Comparison of ENCODE assay signal across 30 mouse cellular contexts in genomic region chr6:92518438-92518968, GRCm38 (mm10).
DNase-seq lines count a peak whose midpoint lies in the region; ATAC-seq and TF ChIP-seq lines count a peak whose summit lies in the region.
"Had no signal": no experiment of that assay in that cellular context is flagged by ENCODE, and none has a peak within 500 bp of the region (broad histone marks: within the 10 kb centered on the region; RNA-seq: fewer than 3 reads in every experiment).

No protein-coding gene starts in this region.

- no peak overlapping the region for H3K9ac ChIP-seq in intestine, embryonic 14.5 days (ENCODE audit: low read length)
- H3K9ac ChIP-seq in intestine, embryonic 15.5 days = no peak overlapping the region
- H3K9ac ChIP-seq in lung, embryonic 14.5 days = no peak overlapping the region
- H3K9ac ChIP-seq: embryonic facial prominence, embryonic 12.5 days; forebrain, embryonic 12.5 days; hindbrain, embryonic 14.5 days; limb, embryonic 12.5 days; liver, embryonic 13.5 days; midbrain, embryonic 15.5 days; neural tube, embryonic 13.5 days had no signal

- H3K4me1 ChIP-seq in intestine, embryonic 14.5 days (replicated peaks; ENCODE audit: control insufficient read depth, insufficient read depth, low read length) = peaks cover 31% of the 10 kb centered on the region
- H3K4me1 ChIP-seq in intestine, embryonic 15.5 days (replicated peaks) = peaks cover 12% of the 10 kb centered on the region
- H3K4me1 ChIP-seq in lung, embryonic 14.5 days (ENCODE audit: insufficient read depth) = peaks cover 28% of the 10 kb centered on the region
- H3K4me1 ChIP-seq: embryonic facial prominence, embryonic 12.5 days; forebrain, embryonic 12.5 days; liver, embryonic 13.5 days; midbrain, embryonic 15.5 days had no signal

- H3K36me3 ChIP-seq in intestine, embryonic 14.5 days (ENCODE audit: control insufficient read depth, insufficient read depth, low read length) = no peaks in the 10 kb centered on the region
- no peaks in the 10 kb centered on the region for H3K36me3 ChIP-seq in intestine, embryonic 15.5 days
- no peaks in the 10 kb centered on the region for H3K36me3 ChIP-seq in lung, embryonic 14.5 days (ENCODE audit: insufficient read depth)
- H3K36me3 ChIP-seq: embryonic facial prominence, embryonic 12.5 days; forebrain, embryonic 12.5 days; limb, embryonic 12.5 days; liver, embryonic 13.5 days; midbrain, embryonic 15.5 days; neural tube, embryonic 13.5 days had no signal

- no peaks in the 10 kb centered on the region for H3K27me3 ChIP-seq in intestine, embryonic 14.5 days (replicated peaks; ENCODE audit: control insufficient read depth, insufficient read depth, low read length)
- no peaks in the 10 kb centered on the region for H3K27me3 ChIP-seq in intestine, embryonic 15.5 days (replicated peaks)
- no peaks in the 10 kb centered on the region for H3K27me3 ChIP-seq in lung, embryonic 14.5 days (ENCODE audit: insufficient read depth, low read length)
- H3K27me3 ChIP-seq: embryonic facial prominence, embryonic 12.5 days; forebrain, embryonic 12.5 days; limb, embryonic 12.5 days; liver, embryonic 13.5 days; midbrain, embryonic 15.5 days; neural tube, embryonic 13.5 days had no signal

- 57% methylated on average over 6 of the region's 6 CpGs for WGBS in intestine, embryonic 14.5 days
- WGBS in intestine, embryonic 15.5 days = 61% methylated on average over 6 of the region's 6 CpGs
- 65% methylated on average over 6 of the region's 6 CpGs for WGBS in lung, embryonic 14.5 days

- no peak overlapping the region for H3K4me2 ChIP-seq in intestine, embryonic 14.5 days (ENCODE audit: low read length)
- no peak overlapping the region for H3K4me2 ChIP-seq in intestine, embryonic 15.5 days (replicated peaks)
- no peak overlapping the region for H3K4me2 ChIP-seq in lung, embryonic 14.5 days
- H3K4me2 ChIP-seq: embryonic facial prominence, embryonic 12.5 days; forebrain, embryonic 12.5 days; hindbrain, embryonic 14.5 days; limb, embryonic 12.5 days; liver, embryonic 13.5 days; midbrain, embryonic 15.5 days; neural tube, embryonic 13.5 days had no signal

- H3K9me3 ChIP-seq in intestine, embryonic 14.5 days (ENCODE audit: control insufficient read depth, low read length) = no peaks in the 10 kb centered on the region
- H3K9me3 ChIP-seq in intestine, embryonic 15.5 days = no peaks in the 10 kb centered on the region
- H3K9me3 ChIP-seq in lung, embryonic 14.5 days (ENCODE audit: low read depth, low read length) = no peaks in the 10 kb centered on the region
- H3K9me3 ChIP-seq: embryonic facial prominence, embryonic 12.5 days; forebrain, embryonic 12.5 days; limb, embryonic 12.5 days; liver, embryonic 13.5 days; midbrain, embryonic 15.5 days; neural tube, embryonic 13.5 days had no signal

- ATAC-seq in intestine, embryonic 14.5 days (replicated peaks; ENCODE audit: low FRiP score, low TSS enrichment, low read depth) = no peak
- no peak for ATAC-seq in intestine, embryonic 15.5 days
- no peak for ATAC-seq in lung, embryonic 14.5 days (ENCODE audit: insufficient read depth)
- ATAC-seq: activated CD4-positive, CD25-positive, alpha-beta regulatory T cell, adult 4 months; inflammation-experienced regulatory T-cells, adult 6 months; midbrain, embryonic 15.5 days had no signal

- peak; percentile 89 for DNase-seq in heart, adult 11 months
- no peak for DNase-seq in heart, adult 9 months (ENCODE audit: low spot score in 2 of 2)
- DNase-seq in intestine, embryonic 14.5 days (ENCODE audit: low spot score) = no peak
- DNase-seq in lung, embryonic 14.5 days = peak; percentile 29
- no peak for DNase-seq in lung, postnatal 25 days (ENCODE audit: low spot score)
- peak; percentile 45 for DNase-seq in heart, postnatal 4 days
- DNase-seq in urinary bladder, postnatal 4 days (ENCODE audit: low spot score in 2 of 2) = no peak
- DNase-seq: adrenal gland, postnatal 10 days; cerebellum, adult 18-20 months; cerebellum, postnatal 14 days; gastrocnemius, postnatal 25 days; layer of hippocampus, postnatal 36 days; liver, embryonic 13.5 days; lung, adult 2 months; retina, postnatal 1 day; right cerebral cortex, postnatal 25 days; spleen, adult 18-20 months; thymus, adult 2 months; thymus, postnatal 4 days had no signal

- no peak for TF ChIP-seq CTCF in lung, embryonic 14.5 days (IDR thresholded peaks at IDR 0.05; ENCODE audit: low read depth)

- H3K27ac ChIP-seq in intestine, embryonic 14.5 days (ENCODE audit: low read depth) = 0 out of 2 replicates have a peak overlapping the region, but pooled peaks have one; percentile 7
- H3K27ac ChIP-seq in intestine, embryonic 15.5 days = no peak overlapping the region
- no peak overlapping the region for H3K27ac ChIP-seq in lung, embryonic 14.5 days (ENCODE audit: low read depth)
- H3K27ac ChIP-seq: embryonic facial prominence, embryonic 12.5 days; forebrain, embryonic 12.5 days; hindbrain, embryonic 14.5 days; layer of hippocampus, adult 2 months; limb, embryonic 12.5 days; liver, embryonic 13.5 days; macrophage; midbrain, embryonic 15.5 days; neural tube, embryonic 13.5 days had no signal

- no peak overlapping the region for H3K4me3 ChIP-seq in intestine, embryonic 14.5 days (ENCODE audit: low read depth, low read length)
- H3K4me3 ChIP-seq in intestine, embryonic 15.5 days (replicated peaks) = no peak overlapping the region
- no peak overlapping the region for H3K4me3 ChIP-seq in lung, embryonic 14.5 days (ENCODE audit: low read depth, low read length)
- H3K4me3 ChIP-seq: embryonic facial prominence, embryonic 12.5 days; forebrain, embryonic 12.5 days; layer of hippocampus, adult 2 months; limb, embryonic 12.5 days; liver, embryonic 13.5 days; midbrain, embryonic 15.5 days; neural tube, embryonic 13.5 days had no signal

Comparison
In these comparisons a context has a peak if more than half of its experiments do, and no peak if none do; other contexts are left out.
1. DNase-seq: peak in heart, adult 11 months (single experiment), lung, embryonic 14.5 days (single experiment) and heart, postnatal 4 days (single experiment); none in heart, adult 9 months (0 of 2), intestine, embryonic 14.5 days (single experiment), lung, postnatal 25 days (single experiment) and urinary bladder, postnatal 4 days (0 of 2).